Mouse (Mus musculus) CH12.LX (cell line): ENCODE measurements around the gene Ccdc134. TPM values are rescaled to one million over a fixed set of nuclear protein-coding genes. Genes with fewer than 3 reads are reported as not detected.

ENCODE experiments used
- DNase-seq: peaks from one replicate; pipeline ENCODE4 v3.0.0-alpha.2; 2013; ENCODE audit errors: extremely low read depth
- H3K27ac ChIP-seq: 2 replicates; pipeline ENCODE4 v1.5.1; 2012; ENCODE audit warnings: low read depth, mild to moderate bottlenecking, control low read depth, moderate library complexity; ENCODE audit not compliant: insufficient read depth
- H3K27me3 ChIP-seq: replicated peaks from 2 replicates; pipeline ENCODE3; 2012; ENCODE audit warnings: inconsistent platforms
- H3K36me3 ChIP-seq, 2 experiments: replicated peaks in 1 of 2; 2 replicates each; pipeline versions ENCODE3 to v1.6.1; 2012; ENCODE audit warnings: inconsistent platforms in 1 of 2, low read length in 1 of 2, mild to moderate bottlenecking in 1 of 2, mixed read lengths in 1 of 2, moderate library complexity in 1 of 2; ENCODE audit not compliant: control insufficient read depth in 1 of 2, insufficient read depth in 1 of 2
- H3K4me1 ChIP-seq, 2 experiments: 2 replicates each; pipeline ENCODE4 v1.6.1; 2012; ENCODE audit warnings: inconsistent platforms in 1 of 2, moderate library complexity in 1 of 2; ENCODE audit not compliant: insufficient read depth in 2 of 2, control insufficient read depth in 1 of 2
- H3K4me2 ChIP-seq: 2 replicates; pipeline ENCODE4 v1.6.1; 2012; ENCODE audit warnings: low read depth, mild to moderate bottlenecking, control low read depth; ENCODE audit not compliant: poor library complexity, insufficient read depth, severe bottlenecking
- H3K4me3 ChIP-seq, 3 experiments: fragments of 150-350 bp in 1 of 3; sonication (generic) in 1 of 3; replicated peaks in 1 of 3; 2 replicates each; pipeline versions ENCODE3 to v1.5.1; 2011 to 2012; ENCODE audit warnings: low read depth in 2 of 3, low read length in 2 of 3, mild to moderate bottlenecking in 2 of 3, moderate library complexity in 2 of 3, control low read depth in 1 of 3, improper control_type of control experiment in 1 of 3, inconsistent platforms in 1 of 3, mixed read lengths in 1 of 3; ENCODE audit not compliant: poor library complexity in 1 of 3
- H3K79me2 ChIP-seq: replicated peaks from 2 replicates; pipeline ENCODE4 v1.6.1; 2012; ENCODE audit warnings: mild to moderate bottlenecking, moderate library complexity; ENCODE audit not compliant: control insufficient read depth, poor library complexity, insufficient read depth, severe bottlenecking; ENCODE audit errors: extremely low read depth
- H3K9ac ChIP-seq: 2 replicates; pipeline ENCODE4 v1.6.1; 2012; ENCODE audit warnings: low read depth, mild to moderate bottlenecking, control low read depth, moderate library complexity; ENCODE audit not compliant: insufficient read depth
- H3K9me3 ChIP-seq: replicated peaks from 2 replicates; pipeline ENCODE3; 2012; ENCODE audit warnings: low read length, inconsistent platforms, mixed read lengths
- BHLHE40 ChIP-seq: IDR thresholded peaks from 2 replicates; pipeline ENCODE4 v1.6.1; 2011; ENCODE audit warnings: mild to moderate bottlenecking, low read depth, low read length, improper control_type of control experiment
- CHD1 ChIP-seq: IDR thresholded peaks from 2 replicates; pipeline ENCODE4 v1.6.1; 2012; ENCODE audit warnings: low read depth, low read length, improper control_type of control experiment, inconsistent platforms
- ELF1 ChIP-seq: IDR thresholded peaks from 2 replicates; pipeline ENCODE4 v1.6.1; 2014; ENCODE audit warnings: low read depth, mild to moderate bottlenecking, inconsistent platforms, low read length, improper control_type of control experiment
- EP300 ChIP-seq: IDR thresholded peaks from 2 replicates; pipeline ENCODE4 v1.6.1; 2011; ENCODE audit warnings: low read length, improper control_type of control experiment
- ETS1 ChIP-seq: conservative IDR thresholded peaks from 2 replicates; pipeline ENCODE4 v1.6.1; 2012; ENCODE audit warnings: low read depth, mild to moderate bottlenecking, inconsistent platforms, low read length, improper control_type of control experiment, moderate library complexity
- HCFC1 ChIP-seq: IDR thresholded peaks from 2 replicates; pipeline ENCODE4 v1.6.1; 2012; ENCODE audit warnings: low read depth, mild to moderate bottlenecking, inconsistent platforms, low read length, improper control_type of control experiment
- IRF4 ChIP-seq: IDR thresholded peaks from 2 replicates; pipeline ENCODE4 v1.6.1; 2014; ENCODE audit warnings: low read depth, mild to moderate bottlenecking, inconsistent platforms, low read length, improper control_type of control experiment
- JUND ChIP-seq: conservative IDR thresholded peaks from 2 replicates; pipeline ENCODE4 v1.6.1; 2011; ENCODE audit warnings: low read depth, low read length, improper control_type of control experiment
- MAX ChIP-seq: IDR thresholded peaks from 2 replicates; pipeline ENCODE4 v1.6.1; 2011; ENCODE audit warnings: low read length, improper control_type of control experiment
- MAZ ChIP-seq: IDR thresholded peaks from 2 replicates; pipeline ENCODE4 v1.6.1; 2012; ENCODE audit warnings: low read depth, mild to moderate bottlenecking, inconsistent platforms, low read length, improper control_type of control experiment, moderate library complexity
- MXI1 ChIP-seq: IDR thresholded peaks from 2 replicates; pipeline ENCODE4 v1.6.1; 2011; ENCODE audit warnings: mild to moderate bottlenecking, low read depth, low read length, improper control_type of control experiment
- MYC ChIP-seq: IDR thresholded peaks from 2 replicates; pipeline ENCODE4 v1.6.1; 2011; ENCODE audit warnings: low read depth, mild to moderate bottlenecking, improper control_type of control experiment, low read length
- NELFE ChIP-seq: IDR thresholded peaks from 2 replicates; pipeline ENCODE4 v1.6.1; 2011; ENCODE audit warnings: low read depth, low read length, improper control_type of control experiment
- NRF1 ChIP-seq: IDR thresholded peaks from 2 replicates; pipeline ENCODE4 v1.6.1; 2014; ENCODE audit warnings: low read depth, mild to moderate bottlenecking, inconsistent platforms, low read length, improper control_type of control experiment, moderate library complexity
- POLR2AphosphoS2 ChIP-seq: IDR thresholded peaks from 2 replicates; pipeline ENCODE4 v1.6.1; 2011; ENCODE audit warnings: low read depth, low read length, improper control_type of control experiment
- RAD21 ChIP-seq: IDR thresholded peaks from 2 replicates; pipeline ENCODE4 v1.6.1; 2011; ENCODE audit warnings: low read depth, mild to moderate bottlenecking, low read length, improper control_type of control experiment, moderate library complexity
- RCOR1 ChIP-seq: conservative IDR thresholded peaks from 2 replicates; pipeline ENCODE4 v1.6.1; 2012; ENCODE audit warnings: low read depth, mild to moderate bottlenecking, inconsistent platforms, low read length, improper control_type of control experiment
- SMC3 ChIP-seq: IDR thresholded peaks from 2 replicates; pipeline ENCODE4 v1.6.1; 2011; ENCODE audit warnings: low read depth, low read length, improper control_type of control experiment
- TBP ChIP-seq: conservative IDR thresholded peaks from 2 replicates; pipeline ENCODE4 v1.6.1; 2011; ENCODE audit warnings: low read depth, low read length, improper control_type of control experiment
- TCF12 ChIP-seq: IDR thresholded peaks from 2 replicates; pipeline ENCODE4 v1.6.1; 2014; ENCODE audit warnings: low read depth, mild to moderate bottlenecking, inconsistent platforms, low read length, improper control_type of control experiment
- UBTF ChIP-seq: IDR thresholded peaks from 2 replicates; pipeline ENCODE4 v1.6.1; 2012; ENCODE audit warnings: low read depth, mild to moderate bottlenecking, inconsistent platforms, low read length, improper control_type of control experiment, moderate library complexity
- USF1 ChIP-seq: IDR thresholded peaks from 2 replicates; pipeline ENCODE4 v1.6.1; 2014; ENCODE audit warnings: low read depth, mild to moderate bottlenecking, inconsistent platforms, low read length, improper control_type of control experiment
- USF2 ChIP-seq: conservative IDR thresholded peaks from 2 replicates; pipeline ENCODE4 v1.6.1; 2011; ENCODE audit warnings: low read depth, low read length, improper control_type of control experiment
- ZKSCAN1 ChIP-seq: IDR thresholded peaks from 2 replicates; pipeline ENCODE4 v1.6.1; 2012; ENCODE audit warnings: low read depth, inconsistent platforms, low read length, improper control_type of control experiment, borderline replicate concordance
- ZMIZ1 ChIP-seq: IDR thresholded peaks from 2 replicates; pipeline ENCODE4 v1.6.1; 2012; ENCODE audit warnings: low read depth, mild to moderate bottlenecking, inconsistent platforms, low read length, improper control_type of control experiment
- ZNF384 ChIP-seq: IDR thresholded peaks from 2 replicates; pipeline ENCODE4 v1.6.1; 2012; ENCODE audit warnings: low read depth, low read length, improper control_type of control experiment, inconsistent platforms
- dilution Hi-C: fragments of 300-500 bp; cut with MboI; formaldehyde crosslinking; loops from 2 replicates; pipeline ENCODE4 v1.14.3; 2020; ENCODE audit warnings: low sequenced_read_pairs; ENCODE audit not compliant: extremely low pct_unique_long_range_greater_than_20kb, extremely low pct_ligation_motif_present
- in situ Hi-C: fragments of 300-500 bp; cut with MboI; formaldehyde crosslinking; loops from 3 replicates; pipeline ENCODE4 v1.14.3; 2019; ENCODE audit warnings: low sequenced_read_pairs, low pct_ligation_motif_present, low pct_unique_long_range_greater_than_20kb, mixed read lengths
- polyA plus RNA-seq: library from polyadenylated mRNA; unstranded; fragments of >175 nt; gene quantifications from 2 replicates; pipeline ENCODE4 v1.2.1, GENCODE M21; 2012; ENCODE audit warnings: low read depth; ENCODE audit not compliant: insufficient read length
- total RNA-seq, 2 experiments: library from RNA; depleted of rRNA; stranded (reverse); fragments of 300-350 nt in 1 of 2; fragments of >200 nt in 1 of 2; gene quantifications; 2 replicates each; pipeline ENCODE4 v1.2.3; 2012 to 2014

Gene Ccdc134
- total and polyA plus RNA-seq, 3 experiments = 35.7 to 43.6 (median 37.1) TPM

- TF ChIP-seq ETS1 (no peak), UBTF (no peak), EP300 (no peak), NRF1 (no peak), MXI1 (no peak), NELFE (no peak), MAX (no peak)
- TF ChIP-seq, all 38 proteins: peak for 0
- Histone ChIP-seq H3K9me3 (peaks cover 23% of the 10 kb centered on the region), H3K27ac (no peak overlapping the region), H3K27me3 (no peaks in the 10 kb centered on the region), H3K9ac (no peak overlapping the region), H3K4me1 (no peaks in the 10 kb centered on the region), H3K4me3 (no peak overlapping the region), H3K36me3 (peaks cover 82 to 99% of the 10 kb centered on the region in 2 experiments), H3K79me2 (peaks cover 5% of the 10 kb centered on the region), H3K4me2 (no peak overlapping the region)
- in situ Hi-C loops = no loop called here
- DNase-seq = no peak
- dilution Hi-C loops = no loop called here
These were observed 58.4 kb downstream of the Ccdc134 start for GRCm38 (mm10) chr15:82186131-82186530.

- TF ChIP-seq ZNF384 (no peak), TBP (no peak), ZKSCAN1 (no peak), ETS1 (no peak), MAZ (no peak), NELFE (no peak), MYC (no peak), SMC3 (no peak), BHLHE40 (no peak), ELF1 (no peak)
- H3K27ac ChIP-seq = no peak overlapping the region
- no peak overlapping the region for H3K4me3 ChIP-seq
- in situ Hi-C loops = no loop called here
- dilution Hi-C loops = no loop called here
- no peak for DNase-seq
- H3K4me1 ChIP-seq = no peaks in the 10 kb centered on the region
- H3K4me2 ChIP-seq = no peak overlapping the region
- peaks cover 15% of the 10 kb centered on the region for H3K9me3 ChIP-seq
- H3K36me3 ChIP-seq = peaks cover 83 to 99% of the 10 kb centered on the region in 2 experiments
- no peaks in the 10 kb centered on the region for H3K27me3 ChIP-seq
- no peak overlapping the region for H3K9ac ChIP-seq
- H3K79me2 ChIP-seq = peaks cover 8% of the 10 kb centered on the region
These were observed 59.2 kb downstream of the Ccdc134 start for GRCm38 (mm10) chr15:82186931-82187330.

DNA sequence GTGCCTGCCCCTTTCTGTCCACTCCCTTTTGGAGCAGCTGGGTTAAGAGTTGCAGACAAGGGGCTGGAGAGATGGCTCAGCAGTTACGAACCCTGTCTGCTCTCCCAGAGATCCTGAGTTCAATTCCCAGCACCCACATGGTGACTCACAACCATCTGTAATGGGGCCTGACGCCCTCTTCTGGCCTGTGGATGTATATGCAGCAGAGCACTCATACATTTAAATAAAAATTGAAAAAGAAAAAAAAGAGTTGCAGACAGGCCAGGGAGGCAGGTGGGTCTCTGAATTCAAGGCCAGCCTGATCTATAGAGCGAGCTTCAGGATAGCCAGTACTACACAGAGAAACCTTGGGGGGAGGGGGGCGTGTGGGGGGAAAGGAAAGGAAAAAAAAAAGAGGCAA is 59.7 kb downstream of the Ccdc134 start:
- peaks cover 8% of the 10 kb centered on the region for H3K79me2 ChIP-seq
- no peak for DNase-seq
- no peak for TF ChIP-seq IRF4
- TF ChIP-seq ZKSCAN1 = no peak
- no peak for TF ChIP-seq ZMIZ1
- no peak for TF ChIP-seq HCFC1
- no peak for TF ChIP-seq UBTF
- no peak for TF ChIP-seq ZNF384
- TF ChIP-seq JUND = no peak
- TF ChIP-seq RCOR1 = no peak
- no peak for TF ChIP-seq POLR2AphosphoS2
- no peak for TF ChIP-seq ETS1
- TF ChIP-seq RAD21 = no peak
- no peak for TF ChIP-seq USF1
- TF ChIP-seq TCF12 = no peak
- TF ChIP-seq CHD1 = no peak
- no peak for TF ChIP-seq NELFE
- TF ChIP-seq NRF1 = no peak
- no peak for TF ChIP-seq USF2
- TF ChIP-seq TBP = no peak

More for the DNA sequence above, 59.7 kb downstream of the Ccdc134 start:
- Histone ChIP-seq H3K4me3 (no peak overlapping the region), H3K9me3 (peaks cover 10% of the 10 kb centered on the region), H3K36me3 (peaks cover 82 to 99% of the 10 kb centered on the region in 2 experiments), H3K9ac (no peak overlapping the region), H3K27ac (no peak overlapping the region), H3K4me1 (no peaks in the 10 kb centered on the region), H3K27me3 (no peaks in the 10 kb centered on the region), H3K4me2 (no peak overlapping the region)
- dilution Hi-C loops (no loop called here), in situ Hi-C loops (no loop called here)
